Mouse (Mus musculus): Measurements from ENCODE around the gene Irx1.

Irx1 gene

DNA sequence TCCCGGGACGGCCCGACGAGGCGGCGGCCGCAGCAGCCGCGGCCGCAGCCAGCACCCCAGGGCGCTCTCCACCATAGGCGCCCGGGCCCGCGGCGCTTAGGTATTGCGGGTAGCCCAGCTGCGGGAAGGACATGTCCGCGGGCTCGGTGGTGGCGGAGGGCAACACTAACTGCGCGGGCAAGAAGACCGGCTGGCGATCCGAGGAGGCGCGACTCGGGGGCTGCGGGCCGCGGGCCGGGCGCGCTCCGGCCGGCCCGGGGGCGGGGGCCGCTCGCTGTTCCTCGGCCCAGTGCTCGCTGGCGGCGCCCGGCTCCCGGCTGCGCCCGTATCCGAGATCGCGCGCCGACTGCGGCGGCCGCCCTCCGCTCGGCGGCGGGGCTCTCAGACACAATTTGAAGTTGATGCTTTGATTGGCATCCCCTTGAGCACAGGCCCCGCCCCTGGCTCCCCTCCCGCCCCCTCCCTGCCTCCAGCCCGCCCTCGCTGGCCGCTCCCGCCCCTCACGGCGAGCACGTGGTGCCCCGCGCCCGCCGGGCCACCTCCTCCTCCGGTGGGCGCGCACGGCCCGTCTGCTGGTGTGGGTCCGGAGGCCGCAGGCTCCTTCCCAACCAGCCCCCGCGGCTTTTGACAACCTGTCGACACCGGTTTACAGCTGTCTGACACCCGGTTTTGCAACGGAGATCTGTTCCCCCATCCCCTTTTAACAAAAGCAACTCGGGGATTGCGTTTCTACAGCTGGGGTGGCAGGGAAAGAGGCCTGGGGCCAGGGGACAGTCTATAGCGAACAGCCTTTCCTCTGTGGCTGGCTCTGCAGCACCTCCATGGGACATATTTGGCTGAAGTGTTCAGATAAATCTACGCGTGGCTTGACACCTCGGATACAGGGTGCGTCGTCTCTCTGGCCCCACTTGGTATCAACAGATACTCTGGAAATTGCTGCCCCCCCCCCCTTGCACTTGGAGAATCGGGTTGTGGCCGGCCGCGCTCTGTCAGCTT is at the start of gene Irx1:
Gene Irx1, minus strand, starts transcription at position 368 of the 996 bp plus-strand sequence.
- peak; percentile 47 for DNase-seq (ENCODE audit: low spot score)

DNA sequence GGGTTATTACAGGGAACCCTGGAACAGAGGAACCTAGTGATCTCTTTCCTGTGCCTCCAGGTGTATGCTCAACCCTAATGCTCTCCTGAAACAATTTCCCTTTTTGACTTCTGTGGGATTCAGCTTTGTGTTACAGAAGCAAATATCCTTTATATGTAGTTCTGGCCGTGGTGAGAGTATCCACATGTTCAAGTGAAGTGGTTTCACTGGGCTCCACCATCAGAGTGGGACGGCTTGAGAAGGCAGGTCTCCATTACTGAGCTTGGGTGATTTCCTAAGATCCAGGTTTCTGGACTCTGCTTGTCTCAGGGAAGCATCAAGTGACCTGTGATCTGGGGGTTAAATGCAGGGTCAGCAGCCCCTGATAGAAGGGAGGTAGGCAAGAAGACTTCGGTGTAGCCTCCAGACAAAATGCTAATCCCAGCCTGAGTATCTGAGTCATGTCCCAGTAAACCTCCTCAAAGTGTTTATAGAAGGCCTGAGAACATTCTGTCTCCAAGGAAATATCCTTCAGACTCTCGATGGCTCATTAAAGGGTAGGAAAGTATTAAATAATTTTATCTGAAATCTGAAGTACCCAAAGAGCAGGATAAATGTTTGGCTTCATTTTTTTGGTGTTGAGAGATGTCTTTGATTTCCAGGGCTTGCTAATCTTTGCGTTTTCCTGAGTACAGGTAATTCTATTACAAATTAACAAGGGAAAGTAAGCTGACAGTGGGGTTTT is 16.6 kb upstream of the Irx1 start:
- DNase-seq (ENCODE audit: low spot score): no peak

DNA sequence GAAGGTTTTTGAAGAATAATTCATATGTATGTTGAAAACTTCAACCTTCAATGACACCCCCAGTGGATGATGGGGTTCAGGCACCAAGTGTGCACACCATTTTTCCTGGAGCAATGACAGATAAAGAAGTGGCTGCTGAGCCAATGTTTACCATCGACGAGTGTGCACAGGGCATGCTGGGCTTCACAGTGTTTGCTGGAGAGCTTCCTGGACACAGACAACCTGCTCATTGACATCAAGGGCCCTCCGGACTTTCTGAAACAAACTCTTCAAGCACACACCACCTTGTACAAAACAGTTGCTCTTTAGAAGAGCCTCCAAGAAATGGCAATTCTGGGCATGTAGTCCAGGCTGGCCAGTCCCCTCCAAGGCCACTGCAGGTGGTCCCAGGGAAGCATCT is 12.2 kb upstream of the Irx1 start:
- DNase-seq (ENCODE audit: low spot score): no peak

DNA sequence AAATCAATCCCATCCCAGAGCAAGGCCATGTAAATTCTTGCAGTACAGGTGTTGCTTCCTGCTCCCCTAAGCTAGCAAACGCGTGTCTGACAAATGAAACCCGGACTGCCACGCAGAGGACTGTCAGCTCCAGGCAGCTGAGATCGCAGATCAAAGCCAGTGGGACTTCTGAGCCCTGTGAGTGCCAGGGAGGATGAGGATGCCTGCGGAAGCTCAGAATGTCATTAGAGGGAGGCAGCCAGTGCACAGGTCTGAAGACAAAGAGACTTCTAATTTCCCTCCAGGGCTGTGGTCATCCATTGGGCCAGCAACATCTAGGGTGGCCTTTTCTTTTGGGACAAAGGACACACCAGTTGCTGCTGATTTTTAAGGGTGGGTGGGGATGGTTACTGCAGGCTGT is 4.8 kb upstream of the Irx1 start:
- peak; percentile 31 for DNase-seq (ENCODE audit: low spot score)

DNA sequence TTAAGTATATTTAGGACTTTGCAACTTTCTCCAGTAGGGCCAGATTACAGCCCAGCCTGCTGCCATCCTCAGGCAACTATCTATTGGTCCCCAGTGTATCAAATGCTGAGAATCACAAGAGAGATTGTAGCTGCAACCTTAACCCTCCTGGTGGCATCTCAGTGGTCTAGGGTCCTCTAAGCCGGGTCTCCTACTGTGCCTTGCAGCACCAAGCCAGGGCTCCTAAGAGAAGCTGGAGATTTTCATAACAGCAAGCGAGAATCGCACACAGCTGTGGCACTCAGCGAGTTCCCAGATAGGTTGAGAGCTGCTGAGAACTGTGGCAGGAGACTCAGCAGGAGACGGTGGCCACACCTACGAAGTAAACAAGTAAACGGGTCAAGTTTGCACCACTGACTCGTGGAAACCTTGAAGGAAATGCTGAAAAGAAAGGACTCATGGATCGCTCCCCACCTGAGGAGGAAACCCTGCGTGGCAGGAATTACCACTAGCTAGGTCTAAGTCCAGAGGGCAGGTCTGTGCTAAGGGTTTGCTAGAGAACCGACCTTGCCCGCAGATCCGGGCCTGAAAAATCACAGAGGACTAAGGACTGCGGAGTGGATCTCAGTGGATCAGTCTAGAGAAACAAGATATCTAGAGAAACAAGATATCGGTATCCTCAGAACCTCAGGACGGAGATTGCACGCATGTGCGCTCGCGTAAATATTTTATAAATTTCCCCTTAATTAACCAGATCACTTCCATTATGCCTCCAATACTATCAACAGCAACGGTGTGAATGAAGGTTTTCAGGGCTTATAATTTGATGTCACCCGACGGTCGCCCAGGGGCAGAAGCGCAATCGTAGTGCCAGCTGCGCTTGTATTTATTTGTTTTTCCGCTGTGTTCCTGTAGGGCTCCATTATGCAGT is 4.1 kb upstream of the Irx1 start:
- peak; percentile 20 for DNase-seq (ENCODE audit: low spot score)

DNA sequence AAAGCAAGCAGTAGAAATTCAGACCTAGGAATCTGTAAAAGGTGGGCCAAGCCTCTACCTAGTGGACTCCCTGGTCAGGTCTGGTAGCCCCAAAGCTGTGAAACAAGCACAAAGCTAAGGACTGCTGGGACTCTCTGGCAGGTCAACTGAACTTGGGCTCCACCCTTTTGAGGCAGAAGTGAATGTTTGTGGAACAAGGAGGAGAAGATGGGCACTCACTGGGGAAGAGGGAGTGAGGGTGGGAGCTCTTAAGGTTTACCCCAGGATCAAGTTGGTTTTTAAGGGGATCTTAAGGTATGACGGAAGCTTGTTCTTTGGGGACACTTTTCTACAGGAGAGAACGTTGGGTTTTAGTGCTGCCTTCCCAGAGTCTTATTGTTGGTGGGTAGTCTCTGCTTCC is 3.1 kb upstream of the Irx1 start:
- DNase-seq (ENCODE audit: low spot score): no peak

DNA sequence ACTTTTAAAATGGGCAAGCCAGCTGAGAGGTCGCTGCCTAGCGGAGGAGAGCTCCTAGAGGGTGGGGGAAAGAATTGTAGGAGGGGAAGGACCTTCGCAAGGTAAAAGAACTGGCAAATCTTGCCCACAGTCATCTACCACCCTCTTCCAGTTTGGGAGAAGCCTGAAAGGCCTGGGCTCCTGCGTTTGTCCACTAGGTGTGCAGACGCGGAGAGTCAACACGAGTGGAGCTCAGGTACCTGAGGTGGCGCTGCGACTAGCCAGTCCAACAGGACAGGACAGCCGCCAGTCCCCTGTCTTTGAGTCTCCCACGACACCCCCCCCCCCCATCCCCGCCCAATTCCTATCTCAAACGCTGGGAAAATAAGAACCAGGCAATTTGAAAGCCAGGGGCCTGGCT is 843 bp upstream of the Irx1 start:
- peak; percentile 39 for DNase-seq (ENCODE audit: low spot score)

DNA sequence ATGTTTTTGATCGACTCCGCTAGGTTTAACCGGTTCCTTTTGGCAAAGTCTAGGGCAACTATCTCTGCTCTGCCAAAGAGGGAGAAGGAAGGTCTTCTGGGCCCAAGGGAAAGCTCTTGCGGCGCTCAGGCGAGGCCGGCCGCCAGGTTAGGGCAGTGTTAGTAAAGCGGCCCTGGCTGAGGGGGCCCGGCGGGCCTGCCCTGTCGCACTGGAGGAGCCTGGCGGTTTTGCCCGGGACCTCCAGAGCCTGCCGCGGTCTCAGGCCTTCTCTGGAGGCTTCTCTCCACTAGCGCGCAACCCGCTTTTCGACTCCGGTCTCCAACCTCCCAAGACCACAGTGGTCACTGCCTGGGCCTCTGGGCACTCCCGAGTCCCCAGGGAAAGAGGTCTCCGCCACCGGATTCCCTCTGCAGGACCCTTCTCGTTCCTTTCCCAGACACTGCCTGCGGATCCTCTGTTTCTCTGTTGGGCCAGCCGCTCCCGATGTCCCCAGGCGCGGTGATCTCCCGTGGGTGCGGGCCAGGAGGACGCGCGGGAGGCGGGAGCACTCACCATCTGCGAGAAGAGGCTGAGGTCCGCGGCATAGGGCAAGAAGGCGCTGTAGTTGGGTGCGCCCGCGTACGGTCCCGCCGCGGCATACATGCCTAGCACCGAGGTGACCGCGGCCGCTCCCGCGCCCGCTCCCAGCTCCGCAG is 715 bp downstream of the Irx1 start:
- no peak for DNase-seq (ENCODE audit: low spot score)

DNA sequence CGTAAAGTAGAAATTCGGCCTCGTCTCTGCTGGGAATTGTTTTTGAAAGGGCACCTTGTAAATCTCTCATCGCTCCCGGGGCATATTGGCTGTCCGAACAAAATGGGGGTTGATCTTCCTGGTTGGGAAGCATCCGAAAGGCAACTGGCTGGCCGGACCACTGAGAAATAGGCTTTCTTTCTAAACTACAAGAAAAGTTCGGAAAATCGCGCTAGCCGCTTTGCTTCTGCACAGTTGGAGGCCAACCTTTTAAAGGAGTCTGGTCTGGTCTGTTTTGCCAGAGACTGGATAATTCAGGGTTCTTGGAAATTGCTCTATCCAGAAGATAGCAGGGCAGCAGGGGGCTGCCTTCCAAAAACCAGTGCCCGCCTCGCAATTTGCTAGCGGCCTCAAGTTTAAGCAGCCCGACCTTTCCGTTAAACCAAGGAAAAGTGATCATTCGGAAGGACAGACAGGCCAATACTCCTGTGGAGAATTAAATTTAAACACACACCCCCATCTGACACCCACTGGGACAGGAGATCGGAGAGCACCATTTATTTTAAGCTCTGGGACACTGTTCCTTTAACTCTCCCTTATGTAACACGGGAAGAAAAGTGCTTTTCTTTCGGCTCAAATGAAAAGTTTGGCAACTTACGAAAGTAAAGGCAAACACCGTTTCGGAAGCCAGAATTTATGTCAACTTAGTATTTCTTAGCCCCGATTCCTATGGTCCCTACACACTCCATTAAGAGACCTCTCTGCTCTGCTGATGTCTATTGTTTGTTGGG is 1.4 kb downstream of the Irx1 start:
- DNase-seq (ENCODE audit: low spot score): peak; percentile 51

DNA sequence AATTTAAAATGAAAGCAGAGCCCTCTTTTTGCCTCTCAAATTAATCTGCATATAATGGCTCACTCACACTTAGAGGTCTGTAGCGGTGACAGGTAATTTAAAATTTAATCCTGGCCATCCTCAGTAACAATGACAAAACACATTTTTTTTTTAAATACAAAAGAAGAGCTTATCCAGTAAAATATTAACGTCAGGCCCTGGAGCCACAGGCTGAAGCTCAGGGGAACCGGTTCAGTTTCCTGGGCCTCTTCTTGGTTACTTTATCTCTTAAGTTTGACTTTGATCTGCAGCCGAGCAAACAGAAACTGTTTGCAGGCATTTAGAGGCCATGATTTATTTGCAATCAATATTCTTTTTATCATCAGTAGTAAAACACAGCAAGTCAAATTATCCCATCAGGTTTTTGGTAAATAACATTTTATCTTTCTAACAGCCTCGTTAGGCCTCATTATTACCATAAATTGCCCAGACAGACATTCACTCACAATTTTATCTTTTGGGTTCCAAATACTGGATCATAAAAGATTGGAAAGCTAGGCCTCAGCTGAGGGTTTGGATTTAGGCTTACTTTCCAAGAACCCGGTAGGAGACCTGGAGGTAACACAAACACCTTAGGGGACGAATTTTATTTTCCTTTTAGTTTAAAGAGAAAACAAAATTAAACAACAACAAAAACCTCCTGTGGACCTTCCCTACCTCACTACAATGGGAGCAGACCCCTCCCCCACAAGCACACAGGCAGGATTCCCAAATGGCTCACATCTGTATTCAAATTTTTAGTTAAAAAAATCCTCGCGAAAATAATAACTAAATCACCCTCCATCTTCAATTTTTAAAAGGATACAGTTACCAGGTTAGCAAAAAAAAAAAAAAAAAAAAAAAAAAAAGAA is 2.4 kb downstream of the Irx1 start:
- peak; percentile 30 for DNase-seq (ENCODE audit: low spot score)

DNA sequence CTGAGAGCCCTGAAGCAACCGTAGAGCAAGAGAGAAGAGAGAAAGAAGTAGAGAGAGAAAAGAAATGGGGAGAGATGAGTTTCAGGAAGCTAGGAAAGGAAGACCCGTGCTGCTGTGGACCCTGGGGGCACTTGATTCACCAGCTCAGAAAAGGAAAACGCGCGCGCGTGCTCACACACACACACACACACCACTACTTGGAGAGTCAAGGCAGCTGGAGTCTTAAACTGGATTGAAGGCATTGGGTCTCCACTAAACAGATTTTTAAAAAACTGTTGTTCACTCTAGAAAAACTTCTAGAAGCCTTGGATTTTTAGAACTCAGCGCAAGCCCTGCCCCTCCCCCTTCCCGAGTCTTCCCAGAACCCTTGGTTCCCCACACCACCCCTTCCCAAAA is 3.2 kb downstream of the Irx1 start:
- DNase-seq (ENCODE audit: low spot score): peak; percentile 21

DNA sequence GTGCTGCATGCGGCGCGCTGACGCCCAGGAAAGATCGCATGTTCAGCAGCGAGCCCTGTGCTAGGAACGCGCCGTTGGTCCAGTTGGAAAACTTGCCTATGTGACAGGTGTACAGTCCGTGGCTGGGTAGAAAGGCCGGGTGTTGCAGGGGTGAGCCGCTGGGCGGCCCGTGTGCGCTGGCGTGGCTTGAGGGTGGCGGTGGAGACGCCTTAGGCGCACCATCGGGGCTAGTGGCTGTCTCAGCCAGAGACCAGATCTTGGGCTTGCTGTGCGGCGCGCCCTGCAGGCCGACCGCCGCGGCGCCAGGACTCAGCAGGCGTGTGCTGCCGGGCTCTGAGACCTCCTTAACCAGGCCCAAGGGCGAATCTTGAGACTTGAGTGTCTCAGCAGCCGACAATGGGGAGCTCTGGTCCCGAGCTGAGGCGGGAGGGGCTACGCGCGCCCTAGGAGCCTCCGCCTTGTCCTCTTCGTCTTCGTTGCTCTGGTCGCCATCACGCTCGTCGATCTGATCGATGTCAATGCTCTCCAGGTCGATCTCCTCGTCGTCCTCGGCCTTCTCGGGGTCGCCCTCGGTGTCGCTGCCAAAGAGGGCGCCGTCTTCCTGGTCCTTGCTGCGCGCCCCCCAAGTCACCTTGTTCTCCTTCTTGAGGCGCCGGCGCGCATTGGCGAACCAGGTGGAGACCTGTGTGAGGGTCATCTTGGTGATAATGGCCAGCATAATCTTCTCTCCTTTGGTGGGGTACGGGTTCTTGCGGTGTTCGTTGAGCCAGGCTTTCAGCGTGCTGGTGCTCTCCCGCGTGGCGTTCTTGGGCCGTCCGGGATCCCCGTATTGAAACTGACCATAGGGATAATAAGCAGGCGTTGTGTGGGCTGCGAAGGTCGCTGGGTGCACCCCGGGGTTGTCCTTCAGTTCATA is 3.9 kb downstream of the Irx1 start:
- DNase-seq (ENCODE audit: low spot score): peak; percentile 60

DNA sequence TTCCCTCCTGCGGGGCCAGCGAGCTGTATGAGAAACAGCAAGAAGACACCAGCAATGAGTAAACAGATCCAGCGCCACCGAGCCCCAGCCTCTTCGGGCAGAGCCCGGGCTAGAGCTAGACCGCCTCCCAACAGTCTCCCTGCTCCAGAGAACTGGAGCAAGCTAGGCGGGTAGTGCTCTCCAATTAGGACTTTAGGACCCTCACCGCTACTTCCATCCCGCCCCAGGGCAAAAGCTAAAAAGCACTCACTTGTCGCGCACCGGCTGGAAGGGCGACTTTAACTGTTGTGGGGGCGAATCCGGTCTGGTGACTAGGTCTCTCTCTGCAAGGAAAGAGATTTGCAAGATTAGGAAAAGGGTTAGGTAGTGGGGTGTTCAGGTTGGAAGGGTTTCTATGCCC is 4.9 kb downstream of the Irx1 start:
- DNase-seq (ENCODE audit: low spot score): peak; percentile 32

DNA sequence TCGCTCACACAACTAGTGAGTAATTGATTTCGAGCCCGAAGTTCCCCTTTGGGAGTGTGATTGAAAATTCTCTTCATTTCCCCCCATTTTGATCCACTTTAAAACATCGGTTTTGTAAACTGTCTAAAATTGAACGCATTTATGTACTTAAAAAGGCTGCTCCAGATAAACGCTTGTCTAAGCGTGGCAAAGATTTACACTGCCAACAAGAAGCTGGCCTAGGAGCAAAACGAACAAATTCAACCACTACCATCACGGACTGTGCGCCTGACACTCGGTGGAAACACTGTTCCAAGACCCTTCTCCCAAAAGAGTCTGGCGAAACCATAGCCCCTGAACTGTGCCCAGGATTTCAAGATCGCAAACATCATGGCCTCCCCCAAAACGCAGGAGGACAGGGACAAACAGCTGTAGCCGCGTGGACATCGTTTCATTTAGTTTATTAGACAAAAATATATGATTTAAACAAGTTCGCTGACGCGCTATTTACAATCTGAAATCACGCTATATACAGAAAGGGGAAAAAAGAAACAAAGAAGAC is 5.6 kb downstream of the Irx1 start:
- DNase-seq (ENCODE audit: low spot score): peak; percentile 36

DNA sequence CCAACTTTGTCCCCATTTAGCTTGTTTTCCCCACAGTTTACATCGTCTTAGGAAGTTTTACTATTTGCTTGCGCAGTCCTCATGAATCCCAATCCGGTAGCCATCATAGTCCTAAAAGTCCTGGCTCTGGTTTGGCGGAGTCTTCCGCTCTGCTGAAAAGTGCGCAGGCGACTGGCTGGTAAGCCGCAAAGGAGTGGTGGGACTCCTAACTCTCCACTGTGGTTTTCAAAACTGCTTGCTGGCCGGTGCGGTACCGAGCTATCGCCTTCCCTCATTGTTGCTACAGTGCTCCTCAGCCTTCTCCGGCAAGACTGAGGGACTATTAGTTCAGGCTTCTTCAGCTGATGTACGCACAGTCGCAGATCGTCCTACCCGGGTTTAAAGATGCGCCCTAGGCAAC is 6.4 kb downstream of the Irx1 start:
- DNase-seq (ENCODE audit: low spot score): no peak

DNA sequence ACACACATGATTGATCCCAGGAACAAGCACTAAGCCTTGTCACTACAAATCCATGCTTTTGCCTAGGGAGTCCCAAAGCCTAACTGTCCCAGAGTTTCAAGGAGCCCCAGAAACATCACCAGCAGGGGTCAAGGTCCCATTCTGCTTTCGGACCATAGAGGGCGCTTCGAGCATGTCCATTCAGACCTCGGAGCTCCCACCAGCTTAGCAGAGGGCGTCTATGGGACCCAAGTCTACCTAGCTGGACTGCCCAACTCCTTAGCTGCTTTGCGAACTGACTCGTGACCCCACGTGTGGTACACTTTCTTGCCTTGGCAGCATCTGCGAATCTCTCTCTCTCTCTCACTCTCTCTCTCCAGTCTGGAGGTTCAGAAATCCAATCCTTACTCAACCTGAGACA is 7.0 kb downstream of the Irx1 start:
- DNase-seq (ENCODE audit: low spot score): peak; percentile 73

DNA sequence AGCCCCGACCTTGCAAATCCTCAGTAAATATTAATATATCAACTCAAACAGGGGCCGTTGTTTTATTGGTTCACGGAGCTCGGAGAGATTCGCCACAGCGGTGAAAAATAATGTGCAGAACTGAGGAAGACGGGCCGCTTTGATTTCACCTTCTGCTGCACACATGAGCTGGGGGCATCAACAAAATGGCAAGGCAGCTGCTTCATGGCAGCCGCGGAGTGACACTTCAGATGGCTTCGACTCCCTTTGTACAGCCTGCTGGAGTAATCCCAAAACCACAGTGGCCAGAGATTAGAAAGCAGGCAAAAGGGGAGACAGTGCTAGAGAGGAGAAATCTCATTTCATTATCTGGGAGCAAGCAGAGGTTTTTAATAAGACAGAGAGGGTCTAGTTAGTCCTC is 11.6 kb downstream of the Irx1 start:
- no peak for DNase-seq (ENCODE audit: low spot score)

DNA sequence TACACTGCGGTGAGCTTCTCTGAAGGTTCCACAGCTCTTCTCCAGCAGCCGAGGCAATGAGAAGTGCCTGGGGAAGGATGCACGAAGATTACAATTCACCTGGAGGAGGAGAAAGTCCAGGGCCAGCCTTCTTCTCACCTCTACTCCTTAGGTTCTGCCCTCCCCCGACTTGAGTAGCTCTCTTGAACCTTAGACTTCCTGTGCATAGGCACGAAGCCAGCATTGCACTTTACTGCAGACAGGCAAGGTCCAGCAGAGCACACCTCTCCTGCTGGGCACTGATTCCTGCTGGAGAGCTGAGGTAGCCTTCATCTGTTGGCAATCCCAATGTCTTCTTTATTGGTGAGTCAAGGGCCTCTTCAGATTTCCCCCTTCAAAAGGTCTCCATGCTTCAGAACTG is 13.7 kb downstream of the Irx1 start:
- no peak for DNase-seq (ENCODE audit: low spot score)

Data from retina, embryonic 14.5 days (tissue).